Mouse (Mus musculus) megakaryocyte, adult 5-6 weeks (primary cell): ENCODE measurements at regions not wholly inside any gene's neighbourhood (a gene's known extent, or its start where the extent isn't known, plus 50 kb on each side); places are given as distances from the start of the nearest gene placed in this dataset.

ENCODE experiments used
- ATAC-seq: 2 replicates; pipeline ENCODE4 v1.8.0; 2016; ENCODE audit warnings: mild to moderate bottlenecking, inconsistent platforms; ENCODE audit not compliant: poor library complexity, severe bottlenecking

DNA sequence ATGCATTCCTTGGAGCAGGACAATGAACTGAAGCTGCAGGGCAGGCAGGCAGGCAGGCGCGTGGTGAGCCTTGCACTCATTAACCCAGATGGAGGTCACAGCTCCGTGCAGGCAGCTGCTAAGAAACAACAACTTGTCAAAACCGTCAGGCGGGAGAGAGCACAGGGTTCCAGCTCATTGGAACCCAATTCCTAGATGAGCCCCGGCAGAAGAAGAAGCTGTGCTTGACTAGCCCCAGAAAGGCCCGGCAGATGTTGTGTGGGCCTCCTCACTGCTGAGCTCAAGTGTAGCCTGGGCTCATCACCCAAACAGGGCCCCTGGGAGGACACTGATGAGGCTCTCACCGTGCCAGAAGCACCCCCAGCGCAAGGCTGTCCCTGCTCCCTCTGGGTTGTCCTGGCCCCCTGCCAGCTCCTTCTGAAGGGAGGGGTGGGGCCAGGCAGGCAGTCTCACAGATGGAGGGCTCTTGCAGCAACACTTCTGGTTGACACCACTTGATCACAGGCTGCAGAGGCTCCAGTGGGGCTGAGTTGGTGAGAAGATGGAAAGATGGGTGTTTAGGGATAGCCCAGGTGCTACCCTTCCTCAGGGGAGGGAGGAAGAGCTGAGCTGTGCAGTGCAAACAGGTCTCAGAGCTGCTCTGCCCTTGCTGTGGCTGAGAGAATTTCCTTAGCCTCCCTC is 58.8 kb upstream of the Maf start:
- no peak for ATAC-seq

DNA sequence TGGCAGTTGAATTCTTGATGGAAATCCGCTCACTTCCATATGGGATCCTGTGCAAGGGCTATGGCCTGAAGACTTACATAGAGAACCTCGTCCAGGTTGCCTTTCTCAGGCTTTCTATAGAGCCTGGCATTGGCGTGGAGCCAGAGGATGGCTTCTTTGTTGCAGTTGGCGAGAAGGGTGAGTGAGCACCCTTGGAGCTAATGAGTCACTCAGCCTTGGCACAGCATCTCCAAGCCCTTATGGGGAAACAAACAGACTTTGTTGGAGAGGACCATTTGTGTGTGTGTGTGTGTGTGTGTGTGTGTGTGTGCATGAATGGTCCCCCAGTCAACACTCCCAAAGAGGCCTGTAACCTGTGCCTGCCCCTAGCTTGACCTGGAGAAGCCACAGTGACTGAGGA is 57.0 kb upstream of the Maf start:
- ATAC-seq, result no peak

DNA sequence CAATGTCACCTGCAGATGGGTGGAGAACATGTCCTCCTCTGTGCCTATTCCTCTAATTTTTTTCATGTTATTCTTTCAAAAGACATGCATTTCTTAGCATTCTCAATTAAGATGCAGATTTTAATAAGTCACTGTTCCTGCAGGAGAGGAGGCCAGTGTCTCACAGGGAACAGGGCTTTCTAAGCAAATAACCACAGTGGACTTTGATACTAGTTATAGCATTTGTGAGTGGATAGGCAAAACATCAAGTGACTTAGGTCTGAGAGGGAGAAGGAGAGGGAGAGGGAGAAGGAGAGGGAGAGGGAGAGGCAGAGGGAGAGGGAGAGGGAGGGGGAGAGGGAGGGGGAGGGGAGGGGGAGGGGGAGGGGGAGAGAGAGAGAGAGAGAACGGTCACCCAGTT is 50.4 kb upstream of the Maf start:
- no peak for ATAC-seq
